Mouse (Mus musculus) forelimb bud, embryonic 11.5 days (tissue): ENCODE measurements around the gene Mllt6.
A peak's percentile ranks its signal among the peaks of the same experiment; 100 is the strongest.
"Not testable (repeated sequence)": the region's sequence is repeated elsewhere in the genome, so short reads cannot be mapped to it uniquely, and the experiment has no call there.

Experiments
- DNase-seq: peaks from one replicate; pipeline ENCODE4 v3.0.0-alpha.2; 2012; ENCODE audit warnings: low read depth, low spot score

Mllt6 gene

GRCm38 (mm10) chr11:97648541-97648940 is 14.7 kb upstream of the Mllt6 start:
- not testable (repeated sequence) for DNase-seq

DNA sequence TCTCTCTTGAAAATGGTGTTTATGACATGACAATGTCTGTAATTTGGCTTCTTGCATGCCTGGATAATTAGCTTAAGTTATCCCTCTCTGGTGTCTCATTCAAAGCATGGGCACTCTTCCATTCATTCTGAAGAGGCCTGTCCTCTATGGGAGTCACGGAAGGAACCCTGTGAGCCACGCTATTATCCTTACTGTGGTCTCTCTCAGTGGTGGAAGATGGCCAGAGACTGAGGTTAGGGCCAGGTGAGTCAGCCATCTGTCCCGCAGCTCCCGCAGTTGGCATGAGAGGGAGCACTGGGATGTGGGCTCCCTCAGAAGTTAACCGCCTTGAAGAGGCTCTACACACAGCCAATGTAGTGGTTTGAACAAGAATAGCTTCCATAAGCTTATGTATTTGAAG is 12.9 kb upstream of the Mllt6 start:
- no peak for DNase-seq

- not testable (repeated sequence) for DNase-seq
Observed at GRCm38 (mm10) chr11:97653376-97653775, 9.8 kb upstream of the Mllt6 start.

DNA sequence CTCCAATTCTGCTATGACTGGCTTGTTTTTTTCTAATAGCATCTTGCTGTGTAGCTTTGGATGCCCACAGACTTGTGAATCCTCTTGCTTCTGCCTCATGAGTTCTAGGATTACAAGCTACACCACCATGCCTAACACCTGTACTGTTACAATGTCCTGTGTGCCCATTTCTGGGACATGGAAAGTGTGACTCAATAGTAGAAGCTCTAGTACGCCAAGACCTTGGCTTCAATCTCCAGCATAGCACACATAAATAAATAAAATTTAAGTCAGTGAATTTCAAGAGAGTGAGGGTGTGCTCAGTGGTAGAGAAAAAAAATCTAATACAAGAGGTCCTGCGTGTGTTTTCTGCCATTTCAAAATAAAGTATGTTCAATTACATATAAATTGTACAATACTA is 9.0 kb upstream of the Mllt6 start:
- no peak for DNase-seq

- no peak for DNase-seq
Observed at GRCm38 (mm10) chr11:97656269-97656971, 6.8 kb upstream of the Mllt6 start.

DNA sequence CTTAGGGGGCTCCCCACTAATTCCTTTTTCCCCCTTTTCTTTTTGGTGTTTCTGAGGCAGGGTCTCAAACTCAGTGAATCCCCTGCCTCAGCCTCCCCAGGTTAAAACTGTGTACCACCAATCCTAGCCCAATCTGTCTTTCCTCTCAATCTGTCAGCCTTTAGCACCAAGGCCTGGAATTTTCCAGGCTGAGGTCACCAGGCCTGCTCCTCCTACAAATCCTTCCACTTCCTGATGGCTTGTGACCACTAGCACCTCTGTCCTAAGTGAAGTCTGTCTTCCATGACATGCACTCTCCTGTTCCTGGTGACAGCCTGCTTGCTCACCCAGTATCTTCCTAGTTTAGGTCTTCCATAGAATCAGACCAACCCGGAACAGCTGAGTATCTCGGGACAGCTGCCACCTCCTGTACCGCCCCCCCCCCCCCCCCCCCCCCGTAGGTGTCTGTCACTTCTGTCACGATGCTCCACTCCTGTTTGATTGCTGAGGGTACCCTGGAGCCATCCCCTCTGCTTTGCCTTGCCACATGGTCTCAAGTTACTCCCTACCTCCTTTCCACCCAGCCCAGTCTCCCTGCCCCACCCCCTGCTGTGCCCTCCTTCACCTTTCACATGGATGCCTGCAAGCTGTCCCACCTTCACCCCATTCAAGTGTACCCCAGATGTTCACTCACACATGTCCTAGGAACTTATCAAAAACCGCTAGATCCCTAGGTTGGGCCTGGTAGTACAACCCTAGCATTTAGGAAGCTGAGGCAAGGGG is 5.8 kb upstream of the Mllt6 start:
- DNase-seq: no peak

- DNase-seq: not testable (repeated sequence)
Observed at GRCm38 (mm10) chr11:97657967-97658366, 5.2 kb upstream of the Mllt6 start.

DNA sequence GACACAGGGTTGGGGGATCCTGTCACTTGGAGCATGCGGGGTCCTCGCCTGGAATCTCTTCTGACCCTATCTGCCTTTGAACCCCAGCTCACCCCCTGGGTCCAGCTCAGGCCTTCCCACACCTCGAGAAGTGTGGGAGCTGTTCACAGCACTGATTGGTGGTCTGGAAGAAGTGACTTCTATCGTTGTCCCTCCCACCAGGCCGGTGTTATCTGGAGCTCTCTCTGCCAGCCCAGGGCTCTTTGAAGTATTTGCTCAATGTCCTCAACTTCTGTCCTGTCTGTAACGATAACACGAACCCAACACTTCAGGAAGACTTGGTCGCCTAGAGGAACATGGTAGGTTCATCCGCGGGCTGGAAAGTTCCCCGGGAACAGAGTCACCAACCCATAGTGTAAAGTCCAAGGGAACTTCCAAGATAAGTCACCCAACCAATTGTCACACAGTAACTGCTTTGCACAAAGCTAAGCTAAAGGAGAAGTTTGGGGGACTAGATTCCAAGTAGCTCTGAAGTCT is 4.4 kb upstream of the Mllt6 start:
- DNase-seq: no peak

DNA sequence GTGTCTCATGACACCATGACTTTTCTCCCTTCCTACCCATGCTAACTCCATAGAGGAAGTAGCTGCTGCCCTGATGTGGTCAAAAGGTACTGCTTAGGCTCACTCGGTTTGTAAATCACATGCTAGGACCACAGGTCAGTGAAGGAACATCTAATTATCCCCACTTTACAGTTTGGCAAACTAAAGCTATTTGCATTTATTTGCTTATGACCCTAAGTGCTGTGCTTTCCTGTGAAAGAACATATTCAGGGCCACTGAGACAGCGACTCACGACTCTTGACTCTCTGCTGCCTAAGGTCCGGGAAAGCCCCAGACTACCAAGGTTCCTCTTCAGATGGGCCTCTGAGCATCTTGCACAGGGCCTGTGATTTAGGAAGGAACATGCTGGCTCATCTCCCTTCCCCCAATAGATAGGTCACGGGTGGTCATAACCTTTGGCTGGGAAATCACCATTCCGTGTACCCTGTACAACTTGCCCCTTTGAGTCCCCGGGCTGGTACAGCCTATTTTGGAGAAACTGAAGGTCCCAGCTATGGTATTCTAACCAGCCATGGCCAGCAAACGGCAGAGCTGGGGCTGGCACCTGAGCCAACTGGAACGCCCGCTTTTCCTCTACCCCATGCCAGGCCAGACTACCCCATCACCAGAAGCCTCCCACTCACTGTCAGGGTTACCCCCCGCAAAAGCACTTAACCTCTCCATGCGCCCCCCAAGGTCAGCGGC is 3.8 kb upstream of the Mllt6 start:
- DNase-seq: no peak

DNA sequence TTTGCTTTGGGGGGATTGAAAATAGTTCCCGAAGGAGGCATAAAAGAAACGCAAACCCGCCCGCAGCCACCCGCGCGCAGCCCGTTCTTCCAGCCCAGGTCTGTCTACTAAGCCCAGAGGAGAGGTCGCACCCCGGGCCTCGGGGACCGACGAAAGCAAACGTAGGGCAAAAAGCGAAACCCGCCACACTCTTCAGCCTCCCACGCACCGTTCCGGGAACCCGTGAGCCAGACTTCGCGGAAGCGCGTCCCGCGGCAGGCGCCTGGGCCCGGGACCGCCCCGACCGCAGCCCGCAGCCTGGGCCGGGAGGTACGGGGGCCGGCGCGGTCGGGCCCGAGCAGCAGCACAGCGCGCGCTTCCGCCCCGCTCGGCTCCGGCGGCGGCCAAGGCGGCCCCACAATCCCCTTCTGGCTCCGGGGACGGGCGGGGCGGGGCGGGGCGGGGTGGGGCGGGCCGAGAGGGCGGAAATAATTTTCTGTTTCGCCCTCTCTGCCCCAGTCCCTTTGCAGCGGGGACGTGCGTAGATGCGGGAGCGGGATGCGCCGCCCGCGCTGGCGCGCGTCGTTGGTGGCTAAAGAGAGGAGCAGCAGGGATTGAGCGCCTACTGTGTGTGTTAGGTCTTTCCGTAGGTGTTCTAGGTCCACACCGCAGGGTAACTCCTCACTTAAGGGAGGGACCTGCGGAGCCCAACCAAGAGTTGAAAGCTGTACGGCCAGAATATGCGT is 3.1 kb upstream of the Mllt6 start:
- DNase-seq: peak; percentile 52

GRCm38 (mm10) chr11:97660734-97661647 is 2.2 kb upstream of the Mllt6 start:
- no peak for DNase-seq

DNA sequence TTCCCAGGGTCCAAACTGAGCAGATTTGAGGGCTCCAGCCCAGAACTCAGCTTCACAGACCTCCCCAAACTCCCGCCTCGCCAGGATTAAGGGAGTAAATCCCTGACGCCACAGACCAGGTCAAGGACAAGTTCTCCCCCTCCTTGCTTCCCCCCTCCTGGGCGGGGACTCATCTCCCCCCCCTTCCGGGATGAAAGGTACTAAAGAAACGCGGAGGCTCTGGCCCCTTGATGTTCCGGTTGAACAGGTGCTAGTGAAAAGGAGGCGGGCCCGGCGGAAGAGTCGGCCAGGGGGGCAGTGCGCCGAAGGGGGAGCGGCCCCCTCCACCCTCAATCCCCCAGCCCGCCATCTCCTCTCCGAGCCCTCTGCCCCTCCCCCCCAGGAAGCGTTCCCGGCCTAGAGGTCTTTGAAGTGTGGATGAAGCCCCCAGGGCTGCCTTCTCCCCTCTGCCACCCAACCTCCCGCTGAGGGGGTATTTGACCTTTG is 1.5 kb upstream of the Mllt6 start:
- DNase-seq: peak; percentile 50

DNA sequence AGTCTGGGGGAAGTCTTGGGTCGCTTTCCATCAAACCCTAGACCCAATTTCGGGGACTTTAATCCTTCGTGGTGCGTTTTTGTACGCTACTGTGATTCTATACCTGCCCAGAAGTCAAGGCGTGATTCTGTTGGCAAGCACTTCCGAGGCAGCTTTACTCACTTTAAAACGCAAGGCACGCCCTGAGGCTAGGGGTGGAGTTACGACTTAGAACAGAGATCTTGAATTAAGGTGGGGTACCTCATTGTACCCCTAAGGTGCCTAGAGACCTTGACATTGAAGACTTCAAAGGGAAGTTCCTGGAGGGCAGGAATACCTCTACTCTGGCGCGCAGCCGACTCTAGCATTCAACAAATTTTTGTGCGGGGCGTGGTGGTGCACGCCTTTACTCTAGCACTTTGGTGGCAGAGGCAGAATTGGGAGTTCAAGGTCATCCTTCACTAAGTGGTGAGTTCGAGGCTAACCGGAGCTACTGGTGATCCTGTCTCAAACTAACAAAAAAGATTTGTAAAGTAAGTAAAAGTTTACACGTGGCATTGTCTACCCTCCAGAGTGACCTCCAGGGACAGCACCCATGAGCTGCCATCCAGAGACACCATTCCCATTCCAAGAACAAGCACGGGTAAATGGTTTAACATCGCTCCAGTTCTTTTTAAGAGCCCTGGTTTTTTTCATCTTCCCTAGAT is 864 bp upstream of the Mllt6 start:
- DNase-seq: peak; percentile 59

DNA sequence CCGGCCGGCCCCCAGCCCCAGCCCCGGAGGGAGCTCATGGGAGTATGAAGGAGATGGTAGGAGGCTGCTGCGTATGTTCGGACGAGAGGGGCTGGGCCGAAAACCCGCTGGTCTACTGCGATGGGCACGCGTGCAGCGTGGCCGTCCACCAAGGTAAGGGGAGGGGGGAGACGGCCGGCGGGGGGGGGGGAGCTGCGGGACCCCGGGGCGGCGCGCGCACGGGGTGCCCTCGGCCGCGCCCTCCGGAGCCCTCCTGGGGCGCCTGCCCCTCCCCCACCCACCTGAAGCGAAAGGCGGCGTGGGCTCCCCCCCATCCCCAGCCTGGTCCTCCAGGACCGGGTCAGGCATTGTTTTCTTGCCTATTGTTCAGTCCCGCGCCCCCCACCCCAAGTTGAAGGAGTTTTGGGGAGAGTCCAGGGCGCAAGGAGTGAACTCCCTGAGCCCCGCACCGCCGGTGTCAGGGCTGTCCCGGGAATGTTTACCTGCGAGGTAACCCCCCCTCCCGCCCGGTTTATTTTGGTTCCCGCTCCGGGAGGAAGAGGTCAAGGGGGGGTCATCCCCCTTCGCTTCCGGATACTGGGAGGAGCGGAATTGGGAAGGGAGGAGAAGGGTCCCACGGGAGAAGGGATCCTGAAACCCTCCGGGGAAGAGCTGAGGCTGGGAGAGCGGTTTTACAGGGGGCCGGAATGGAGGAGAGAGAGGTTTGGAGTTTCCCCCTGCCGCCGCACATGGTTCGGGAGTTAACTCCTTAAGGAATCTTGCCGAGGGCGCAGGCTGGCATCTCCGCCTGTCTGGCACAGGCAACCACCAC is 519 bp downstream of the Mllt6 start:
- DNase-seq: peak; percentile 49

- no peak for DNase-seq
Observed at GRCm38 (mm10) chr11:97664339-97664665, 1.1 kb downstream of the Mllt6 start.

GRCm38 (mm10) chr11:97664771-97665240 is 1.6 kb downstream of the Mllt6 start:
- DNase-seq: no peak

- DNase-seq: no peak
Observed at GRCm38 (mm10) chr11:97665431-97665830, 2.2 kb downstream of the Mllt6 start.

DNA sequence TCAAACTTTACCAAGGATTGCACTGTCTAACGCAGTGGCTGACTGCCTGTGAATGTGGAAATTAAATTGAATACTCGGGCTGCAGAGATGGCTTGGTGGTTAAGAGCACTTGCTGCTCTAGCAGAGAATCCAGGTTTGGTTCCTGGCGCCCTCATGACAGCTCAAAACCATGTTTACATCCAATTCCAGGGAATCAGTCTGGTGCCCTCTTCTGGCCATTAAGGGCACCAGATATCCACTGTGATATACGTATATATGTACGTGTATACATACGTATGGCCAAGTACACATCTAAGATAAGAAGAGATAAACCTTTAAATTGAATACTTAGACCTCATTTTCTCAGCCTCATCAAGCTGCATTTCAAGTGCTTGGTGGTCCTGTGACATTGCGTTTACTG is 3.0 kb downstream of the Mllt6 start:
- DNase-seq: no peak

GRCm38 (mm10) chr11:97666794-97667193 is 3.6 kb downstream of the Mllt6 start:
- DNase-seq: no peak
